Mouse (Mus musculus) lung, adult 2 months (tissue): ENCODE results near the gene Trappc10.

Source experiments
- CTCF ChIP-seq: fragments of 200-500 bp; IDR thresholded peaks from 2 replicates; pipeline ENCODE4 v1.5.1; 2011; ENCODE audit warnings: mild to moderate bottlenecking, low read length, control low read depth; ENCODE audit not compliant: insufficient read depth
- POLR2A ChIP-seq: fragments of 200-500 bp; IDR thresholded peaks from 2 replicates; pipeline ENCODE4 v1.6.1; 2011; ENCODE audit warnings: low read depth, mild to moderate bottlenecking, control low read depth, low read length, borderline replicate concordance; ENCODE audit errors: extremely low read depth

DNA sequence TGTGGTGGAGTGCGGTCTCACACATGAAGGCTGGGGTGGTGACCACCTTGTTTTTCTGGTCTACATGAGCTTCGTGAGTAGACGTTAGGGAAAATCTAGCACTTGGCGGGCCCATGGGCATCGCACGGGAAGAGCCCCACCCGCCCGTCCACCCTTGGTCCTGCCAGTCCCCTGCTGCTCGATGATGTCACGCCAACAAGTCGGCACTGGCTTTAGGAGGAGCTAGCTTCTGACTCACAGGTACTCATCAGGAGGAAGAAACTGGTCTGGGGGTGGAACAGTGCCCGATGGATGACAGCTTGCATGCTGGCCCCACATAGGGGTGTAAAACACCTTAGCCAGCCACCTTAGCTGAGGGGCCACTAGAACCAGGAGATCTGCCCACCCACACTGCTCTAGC lies 81.8 kb downstream of the Trappc10 start:
- no peak for TF ChIP-seq CTCF
- TF ChIP-seq POLR2A, result no peak
